Mouse (Mus musculus): ENCODE measurements around the gene Tfap4. TPM values are rescaled to one million over a fixed set of nuclear protein-coding genes. Genes with fewer than 3 reads are reported as not detected.
"Not testable (repeated sequence)": the region's sequence is repeated elsewhere in the genome, so short reads cannot be mapped to it uniquely, and the experiment has no call there.

Gene Tfap4
- polyA plus RNA-seq, 1 experiment from 2014 or later: 13.3 TPM

DNA sequence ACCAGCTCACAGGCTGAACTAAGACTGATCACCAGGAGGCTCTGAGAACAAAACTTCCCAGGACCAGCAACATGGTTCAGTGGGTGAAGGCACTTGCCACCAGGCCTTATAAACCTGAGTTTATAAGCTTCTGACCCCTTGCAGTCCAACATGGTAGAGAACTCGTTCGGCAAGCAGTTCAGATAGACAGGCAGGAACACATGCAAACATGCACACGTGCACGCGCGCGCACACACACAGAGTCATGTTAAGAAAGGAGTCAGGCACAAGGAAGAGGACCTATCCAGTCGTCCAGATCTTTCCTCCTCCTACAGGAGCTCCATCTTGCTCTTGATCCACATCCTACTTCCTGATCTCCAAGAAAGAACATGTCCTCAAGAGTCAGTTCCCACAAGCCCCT, 12.8 kb downstream of the Tfap4 start:
- no peak overlapping the region for H3K9ac ChIP-seq
- ATAC-seq: no peak
- H3K27ac ChIP-seq: no peak overlapping the region
- no peaks in the 10 kb centered on the region for H3K27me3 ChIP-seq (replicated peaks)
- WGBS (ENCODE audit: insufficient replicate concordance): 82% methylated on average over 8 of the region's 8 CpGs
- no peaks in the 10 kb centered on the region for H3K9me3 ChIP-seq (replicated peaks)
- no peak overlapping the region for H3K4me3 ChIP-seq
- H3K4me2 ChIP-seq: no peak overlapping the region
- peaks cover 23% of the 10 kb centered on the region for H3K4me1 ChIP-seq
- H3K36me3 ChIP-seq: peaks cover 69% of the 10 kb centered on the region

DNA sequence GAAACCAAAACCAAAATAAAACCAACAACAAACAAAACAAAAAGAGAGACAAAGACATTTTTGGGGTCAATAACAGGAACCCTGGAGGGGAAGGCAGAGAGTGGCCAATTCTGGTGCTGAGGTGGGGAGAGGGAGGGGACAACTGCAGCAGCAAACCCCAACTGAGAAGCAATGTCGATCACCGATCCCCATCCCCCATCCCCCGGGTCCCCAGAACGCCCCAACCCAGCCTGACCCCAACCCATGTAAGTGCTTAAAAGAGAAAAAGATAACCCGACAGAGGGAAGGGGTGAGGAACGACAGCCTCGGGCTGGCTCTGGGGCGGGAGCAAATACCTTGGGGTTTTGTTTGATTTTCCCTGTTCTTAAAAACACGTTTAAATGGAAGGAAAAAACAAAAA, 14.8 kb downstream of the Tfap4 start:
- H3K27ac ChIP-seq: no peak overlapping the region
- H3K9ac ChIP-seq: no peak overlapping the region
- no peaks in the 10 kb centered on the region for H3K27me3 ChIP-seq (replicated peaks)
- no peak overlapping the region for H3K4me2 ChIP-seq
- H3K9me3 ChIP-seq (replicated peaks): no peaks in the 10 kb centered on the region
- H3K4me1 ChIP-seq: peaks cover 25% of the 10 kb centered on the region
- WGBS (ENCODE audit: insufficient replicate concordance): 70% methylated on average over 9 of the region's 9 CpGs
- ATAC-seq: no peak
- no peak overlapping the region for H3K4me3 ChIP-seq
- H3K36me3 ChIP-seq: peaks cover 54% of the 10 kb centered on the region

- no peak overlapping the region for H3K9ac ChIP-seq
- peaks cover 39% of the 10 kb centered on the region for H3K36me3 ChIP-seq
- no peak for ATAC-seq
- no peak overlapping the region for H3K4me2 ChIP-seq
- H3K9me3 ChIP-seq (replicated peaks): no peaks in the 10 kb centered on the region
- H3K4me1 ChIP-seq: peaks cover 25% of the 10 kb centered on the region
- 73% methylated on average over 3 of the region's 3 CpGs for WGBS (ENCODE audit: insufficient replicate concordance)
- no peaks in the 10 kb centered on the region for H3K27me3 ChIP-seq (replicated peaks)
- peak overlapping the region; percentile 20 for H3K27ac ChIP-seq
- H3K4me3 ChIP-seq: no peak overlapping the region
Observed at GRCm38 (mm10) chr16:4543266-4543665, 16.4 kb downstream of the Tfap4 start.

DNA sequence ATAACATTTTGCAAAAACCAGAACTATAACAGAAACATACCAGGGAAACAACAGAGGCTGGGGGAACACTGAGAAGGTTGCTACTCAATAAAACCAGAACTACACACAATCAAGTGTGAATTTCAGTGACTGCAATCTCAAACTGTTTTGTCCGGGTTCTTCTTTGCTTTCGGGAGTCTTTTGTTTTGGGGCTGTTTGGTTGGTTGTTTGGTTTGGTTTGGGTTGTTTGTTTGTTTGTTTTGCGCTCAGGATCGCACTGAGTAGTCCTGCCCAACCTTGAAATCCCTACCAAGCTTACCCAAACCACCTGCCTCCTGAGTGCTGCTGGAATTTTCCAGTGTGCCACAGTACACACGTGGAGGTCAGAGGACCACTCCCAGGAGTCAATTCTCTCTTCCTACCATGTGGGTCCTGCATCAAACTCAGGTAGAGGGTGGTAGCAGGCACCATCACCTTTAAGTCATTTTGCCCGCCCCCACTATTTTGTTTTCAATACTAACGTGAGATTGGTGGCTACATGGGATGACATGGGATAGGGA, 17.3 kb downstream of the Tfap4 start:
- Histone ChIP-seq H3K4me1 (peaks cover 25% of the 10 kb centered on the region), H3K9ac (peak overlapping the region; percentile 43), H3K9me3 (replicated peaks) (no peaks in the 10 kb centered on the region), H3K27me3 (replicated peaks) (no peaks in the 10 kb centered on the region), H3K4me3 (peak overlapping the region; percentile 58), H3K4me2 (peak overlapping the region; percentile 79), H3K36me3 (peaks cover 31% of the 10 kb centered on the region), H3K27ac (peak overlapping the region; percentile 74)
- no peak for ATAC-seq
- WGBS (ENCODE audit: insufficient replicate concordance): 44% methylated on average over 7 of the region's 7 CpGs

- peak within 1 kb of the TSS; percentile 74 for H3K27ac ChIP-seq
- H3K36me3 ChIP-seq: peaks cover 24% of the 10 kb centered on the region
- no peaks in the 10 kb centered on the region for H3K27me3 ChIP-seq (replicated peaks)
- H3K4me2 ChIP-seq: peak within 1 kb of the TSS; percentile 79
- peak within 1 kb of the TSS; percentile 66 for H3K9ac ChIP-seq
- H3K4me3 ChIP-seq: peak within 1 kb of the TSS; percentile 58
- WGBS (ENCODE audit: insufficient replicate concordance): 1% methylated on average over 43 of the region's 43 CpGs
- ATAC-seq: peak; percentile 94
- H3K9me3 ChIP-seq (replicated peaks): no peaks in the 10 kb centered on the region
- H3K4me1 ChIP-seq: peaks cover 25% of the 10 kb centered on the region
Observed at GRCm38 (mm10) chr16:4541501-4542198, 18.0 kb downstream of the Tfap4 start, which contains the start of gene Srl. Gene Srl, minus strand, starts transcription at chr16:4541816.

DNA sequence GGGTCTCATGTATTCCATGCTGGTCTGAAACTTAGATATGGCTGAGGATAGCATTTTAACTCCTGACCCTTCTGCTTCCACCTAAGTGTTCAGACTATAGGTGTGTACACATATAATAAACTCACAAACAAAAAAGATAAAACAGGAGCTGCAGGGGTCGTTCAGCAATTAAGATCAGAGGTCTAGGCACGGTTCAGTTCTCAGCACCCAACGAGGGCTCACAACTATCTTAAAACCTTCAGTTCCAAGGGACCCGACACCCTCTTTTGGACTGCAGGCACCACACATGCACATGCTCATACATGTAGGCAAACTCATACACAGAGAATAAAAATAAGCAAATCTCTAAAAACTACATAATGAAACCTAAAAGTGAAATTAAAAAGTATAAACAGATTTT, 18.6 kb downstream of the Tfap4 start:
- no peak overlapping the region; the same call in 1 of the 2 replicates for H3K27ac ChIP-seq
- WGBS (ENCODE audit: insufficient replicate concordance): 45% methylated on average over 4 of the region's 4 CpGs
- H3K9me3 ChIP-seq (replicated peaks): no peaks in the 10 kb centered on the region
- H3K4me2 ChIP-seq: peak overlapping the region; percentile 79
- H3K36me3 ChIP-seq: peaks cover 18% of the 10 kb centered on the region
- H3K9ac ChIP-seq: peak overlapping the region; percentile 66
- no peak for ATAC-seq
- H3K4me3 ChIP-seq: peak overlapping the region; percentile 58
- peaks cover 25% of the 10 kb centered on the region for H3K4me1 ChIP-seq
- H3K27me3 ChIP-seq (replicated peaks): no peaks in the 10 kb centered on the region

GRCm38 (mm10) chr16:4540064-4540775, 19.4 kb downstream of the Tfap4 start:
- H3K9me3 ChIP-seq (replicated peaks): no peaks in the 10 kb centered on the region
- peaks cover 10% of the 10 kb centered on the region for H3K36me3 ChIP-seq
- no peak overlapping the region for H3K4me2 ChIP-seq
- H3K4me1 ChIP-seq: peaks cover 25% of the 10 kb centered on the region
- no peak overlapping the region for H3K9ac ChIP-seq
- no peak overlapping the region for H3K4me3 ChIP-seq
- no peak for ATAC-seq
- H3K27ac ChIP-seq: no peak overlapping the region
- 79% methylated on average over 12 of the region's 12 CpGs for WGBS (ENCODE audit: insufficient replicate concordance)
- H3K27me3 ChIP-seq (replicated peaks): no peaks in the 10 kb centered on the region

DNA sequence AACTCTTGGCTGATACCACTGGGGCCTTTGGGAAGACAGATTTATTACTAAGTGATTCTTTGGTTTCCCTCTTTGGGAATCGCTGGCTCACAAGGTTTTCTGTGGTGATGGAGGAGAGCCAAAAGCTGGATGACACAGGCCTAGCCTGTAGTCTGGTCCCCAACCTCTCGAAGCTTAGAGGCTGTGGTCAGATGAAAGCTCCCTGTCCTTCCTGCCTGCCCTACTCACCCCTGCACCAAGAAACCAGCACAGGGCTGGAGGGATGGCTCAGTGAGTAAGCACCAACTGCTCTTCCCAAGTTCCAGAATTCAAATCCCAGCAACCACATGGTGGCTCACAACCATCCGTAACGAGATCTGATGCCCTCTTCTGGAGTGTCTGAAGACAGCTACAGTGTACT, 20.1 kb downstream of the Tfap4 start:
- H3K27me3 ChIP-seq (replicated peaks): no peaks in the 10 kb centered on the region

GRCm38 (mm10) chr16:4537616-4538358, 21.9 kb downstream of the Tfap4 start:
- Histone ChIP-seq H3K36me3 (no peaks in the 10 kb centered on the region), H3K27me3 (replicated peaks) (no peaks in the 10 kb centered on the region), H3K4me1 (peaks cover 18% of the 10 kb centered on the region), H3K4me2 (no peak overlapping the region), H3K9me3 (replicated peaks) (no peaks in the 10 kb centered on the region), H3K4me3 (no peak overlapping the region), H3K9ac (no peak overlapping the region), H3K27ac (no peak overlapping the region)
- no peak for ATAC-seq
- WGBS (ENCODE audit: insufficient replicate concordance): 42% methylated on average over 3 of the region's 3 CpGs

More for the DNA sequence above, 20.1 kb downstream of the Tfap4 start:
- Histone ChIP-seq H3K9ac (no peak overlapping the region), H3K4me3 (no peak overlapping the region), H3K9me3 (replicated peaks) (no peaks in the 10 kb centered on the region), H3K4me1 (peaks cover 25% of the 10 kb centered on the region), H3K36me3 (peaks cover 5% of the 10 kb centered on the region), H3K27ac (no peak overlapping the region), H3K4me2 (no peak overlapping the region)
- no peak for ATAC-seq
- WGBS (ENCODE audit: insufficient replicate concordance): 75% methylated on average over 4 of the region's 4 CpGs

- not testable (repeated sequence) for H3K4me1 ChIP-seq; H3K4me2 ChIP-seq; ATAC-seq; H3K9ac ChIP-seq; H3K27me3 ChIP-seq (replicated peaks); H3K36me3 ChIP-seq; H3K9me3 ChIP-seq (replicated peaks); H3K4me3 ChIP-seq; H3K27ac ChIP-seq
- 82% methylated on average over 12 of the region's 12 CpGs for WGBS (ENCODE audit: insufficient replicate concordance)
Observed at GRCm38 (mm10) chr16:4527373-4527772, 32.3 kb downstream of the Tfap4 start.

- Histone ChIP-seq H3K9me3 (replicated peaks) (no peaks in the 10 kb centered on the region), H3K27ac (no peak overlapping the region), H3K9ac (no peak overlapping the region), H3K4me3 (no peak overlapping the region), H3K36me3 (no peaks in the 10 kb centered on the region), H3K27me3 (replicated peaks) (no peaks in the 10 kb centered on the region), H3K4me2 (no peak overlapping the region), H3K4me1 (0 out of 2 replicates have a peak, but pooled peaks cover 8% of the 10 kb centered on the region)
- no peak for ATAC-seq
- WGBS (ENCODE audit: insufficient replicate concordance): 51% methylated on average over 7 of the region's 7 CpGs
Observed at GRCm38 (mm10) chr16:4523313-4524004, 36.2 kb downstream of the Tfap4 start.
